Mouse (Mus musculus) E14TG2a.4 (cell line): ENCODE results near the gene Olfr1354.
"Not testable (repeated sequence)": the region's sequence is repeated elsewhere in the genome, so short reads cannot be mapped to it uniquely, and the experiment has no call there.

ENCODE experiments used
- H3K27me3 ChIP-seq: 2 replicates; pipeline ENCODE4 v1.6.1; 2014; ENCODE audit warnings: low read length, control low read depth; ENCODE audit not compliant: insufficient read depth
- H3K36me3 ChIP-seq: 2 replicates; pipeline ENCODE4 v1.6.1; 2014; ENCODE audit warnings: low read length, control low read depth; ENCODE audit not compliant: insufficient read depth
- H3K4me1 ChIP-seq: replicated peaks from 2 replicates; pipeline ENCODE4 v1.6.1; 2014; ENCODE audit warnings: low read depth, low read length, control low read depth
- H3K4me3 ChIP-seq: replicated peaks from 2 replicates; pipeline ENCODE4 v1.5.1; 2014; ENCODE audit warnings: mild to moderate bottlenecking, low read length
- H3K9me3 ChIP-seq: 2 replicates; pipeline ENCODE4 v1.6.1; 2014; ENCODE audit warnings: low read length, control low read depth
- CTCF ChIP-seq: conservative IDR thresholded peaks from 2 replicates; pipeline ENCODE4 v1.5.1; 2014; ENCODE audit warnings: low read length
- NANOG ChIP-seq: IDR thresholded peaks from 2 replicates; pipeline ENCODE4 v1.6.1; 2014; ENCODE audit warnings: borderline replicate concordance, low read length, mixed read lengths
- POU5F1 ChIP-seq: IDR thresholded peaks from 2 replicates; pipeline ENCODE4 v1.6.1; 2014; ENCODE audit warnings: low read length, borderline replicate concordance

Olfr1354 gene

DNA sequence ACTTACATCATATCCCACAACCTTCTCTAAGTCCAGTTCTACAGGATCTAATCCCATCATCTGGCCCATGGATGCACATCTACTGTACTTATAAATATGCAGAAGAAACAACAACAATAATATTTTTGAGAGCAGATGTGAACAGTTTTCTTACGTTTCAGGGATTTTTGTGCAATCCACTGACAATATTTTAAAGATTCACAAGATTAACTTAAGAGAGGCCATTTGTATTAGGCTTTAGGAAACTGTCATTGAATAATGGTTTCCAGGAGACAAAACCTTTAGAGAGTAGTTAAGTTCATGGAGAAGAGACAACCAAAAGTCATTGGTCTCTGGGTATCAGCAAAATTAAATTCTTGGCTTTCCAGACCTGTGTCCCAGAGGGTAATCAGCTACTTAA is at the start of gene Olfr1354:
Gene Olfr1354, plus strand, starts transcription at position 301 of the 400 bp plus-strand sequence.
- H3K9me3 ChIP-seq, H3K4me1 ChIP-seq, H3K4me3 ChIP-seq, H3K27me3 ChIP-seq, H3K36me3 ChIP-seq: not testable (repeated sequence)

DNA sequence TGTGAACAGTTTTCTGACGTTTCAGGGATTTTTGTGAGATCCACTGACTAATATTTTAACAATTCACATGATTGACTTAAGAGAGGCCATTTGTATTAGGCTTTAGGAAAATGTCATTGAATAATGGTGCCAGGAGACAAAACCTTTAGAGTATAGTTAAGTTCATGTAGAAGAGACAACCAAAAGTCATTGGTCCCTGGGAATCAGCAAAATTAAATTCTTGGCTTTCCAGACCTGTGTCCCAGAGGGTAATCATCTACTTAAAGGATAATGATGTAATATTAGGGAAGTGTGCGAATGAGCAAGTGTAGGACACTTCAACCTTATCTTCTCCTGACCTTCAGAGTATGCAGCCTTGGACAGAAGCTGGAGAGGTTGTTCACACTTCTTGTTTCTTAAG is 37.7 kb upstream of the Olfr1354 start, which contains the start of gene Olfr1355:
Gene Olfr1355, plus strand, starts transcription at position 301 of the 400 bp plus-strand sequence.
- Histone ChIP-seq H3K9me3 (no peaks in the 10 kb centered on the region), H3K4me3 (no peak within 1 kb of the TSS), H3K36me3 (no peaks in the 10 kb centered on the region), H3K4me1 (no peaks in the 10 kb centered on the region), H3K27me3 (no peaks in the 10 kb centered on the region)
- TF ChIP-seq NANOG, result no peak
- TF ChIP-seq CTCF, result no peak
- TF ChIP-seq POU5F1, result no peak

DNA sequence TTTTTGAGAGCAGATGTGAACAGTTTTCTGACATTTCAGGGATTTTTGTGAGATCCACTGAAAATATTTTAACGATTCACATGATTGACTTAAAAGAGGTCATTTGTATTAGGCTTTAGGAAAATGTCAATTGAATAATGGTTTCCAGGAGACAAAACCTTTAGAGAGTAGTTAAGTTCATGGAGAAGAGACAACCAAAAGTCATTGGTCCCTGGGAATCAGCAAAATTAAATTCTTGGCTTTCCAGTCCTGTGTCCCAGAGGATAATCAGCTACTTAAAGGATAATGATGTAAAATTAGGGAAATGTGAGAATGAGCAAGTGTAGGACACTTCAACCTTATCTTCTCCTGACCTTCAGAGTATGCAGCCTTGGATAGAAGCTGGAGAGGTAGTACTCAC is 37.4 kb downstream of the Olfr1354 start, which contains the start of gene Olfr8:
Gene Olfr8, plus strand, starts transcription at position 301 of the 400 bp plus-strand sequence.
- not testable (repeated sequence) for H3K4me3 ChIP-seq, H3K36me3 ChIP-seq, H3K4me1 ChIP-seq, H3K9me3 ChIP-seq, H3K27me3 ChIP-seq

DNA sequence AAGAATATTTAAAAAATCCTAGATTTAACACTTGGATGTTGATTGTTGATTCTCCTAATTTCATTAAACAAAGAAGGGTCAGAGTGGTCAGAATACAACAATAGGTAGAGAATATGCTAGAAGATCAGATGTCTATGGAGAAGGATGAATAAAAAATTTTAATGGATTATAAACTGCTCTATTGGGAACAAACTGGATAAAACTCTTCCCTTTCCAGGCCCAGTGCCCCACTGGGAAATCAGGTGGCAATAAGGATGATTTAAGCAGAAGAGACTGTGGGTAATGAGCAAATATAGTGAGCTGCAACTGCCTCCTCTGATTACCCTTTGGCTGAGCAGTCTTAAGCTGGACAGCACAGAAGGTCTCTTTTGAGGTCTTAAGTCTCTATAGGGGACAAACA is 50.0 kb downstream of the Olfr1354 start, which contains the start of gene Olfr1353:
Gene Olfr1353, plus strand, starts transcription at position 301 of the 400 bp plus-strand sequence.
- H3K9me3 ChIP-seq, H3K4me1 ChIP-seq, H3K4me3 ChIP-seq, H3K27me3 ChIP-seq, H3K36me3 ChIP-seq: not testable (repeated sequence)
